Mouse (Mus musculus): ENCODE results near the gene Olfr926. TPM values are rescaled to one million over a fixed set of nuclear protein-coding genes. Genes with fewer than 3 reads are reported as not detected.
"Not testable (repeated sequence)": the region's sequence is repeated elsewhere in the genome, so short reads cannot be mapped to it uniquely, and the experiment has no call there.

Olfr926 gene
- not detected in 2 replicates for total RNA-seq (2014; fragmentation: Nextera tagmentation)
- total RNA-seq (2017), result not detected in 2 replicates

DNA sequence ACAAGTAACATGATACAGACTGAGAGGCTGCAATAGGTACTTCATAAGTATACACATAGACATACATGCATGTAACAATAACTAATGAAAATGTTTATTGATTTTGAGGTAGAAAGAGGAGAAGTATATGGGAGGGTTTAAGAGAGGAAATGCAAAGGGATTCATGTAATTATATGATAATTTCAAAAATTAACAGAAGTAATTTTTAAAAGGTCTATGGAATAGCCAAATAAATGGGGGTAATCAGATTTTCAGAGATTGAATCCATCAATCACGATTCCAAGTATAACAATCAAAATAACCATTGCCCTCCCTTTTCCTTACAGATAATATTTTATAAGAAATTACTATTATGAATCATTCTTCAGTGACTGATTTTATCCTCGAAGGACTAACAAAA lies at the start of gene Olfr926:
Olfr926 (plus strand) TSS at position 301 of the 400 bp plus-strand sequence.
- ATAC-seq (replicated peaks; ENCODE audit: low FRiP score, low TSS enrichment, poor library complexity, severe bottlenecking), result no peak

DNA sequence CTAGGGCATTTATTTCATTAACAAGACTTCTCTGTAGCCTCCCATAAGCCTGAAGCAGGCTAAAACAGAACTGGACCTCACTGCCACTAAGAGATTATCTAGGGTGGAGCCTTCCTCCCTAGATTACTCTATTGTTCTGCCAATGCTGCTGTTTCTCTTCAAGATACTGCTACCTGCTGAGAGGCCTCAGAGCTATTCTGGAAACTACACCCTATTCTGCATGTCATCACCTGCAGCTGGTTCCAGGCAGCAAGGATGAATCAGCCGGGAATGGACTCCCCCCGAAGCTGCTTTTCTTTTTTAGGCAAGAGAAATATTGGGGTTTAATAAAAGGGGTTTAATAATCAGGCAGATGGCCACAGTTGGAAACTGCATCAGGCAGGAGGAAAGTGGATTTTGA lies 43.9 kb upstream of the Olfr926 start:
- ATAC-seq (replicated peaks; ENCODE audit: low FRiP score, low TSS enrichment, poor library complexity, severe bottlenecking), result no peak

DNA sequence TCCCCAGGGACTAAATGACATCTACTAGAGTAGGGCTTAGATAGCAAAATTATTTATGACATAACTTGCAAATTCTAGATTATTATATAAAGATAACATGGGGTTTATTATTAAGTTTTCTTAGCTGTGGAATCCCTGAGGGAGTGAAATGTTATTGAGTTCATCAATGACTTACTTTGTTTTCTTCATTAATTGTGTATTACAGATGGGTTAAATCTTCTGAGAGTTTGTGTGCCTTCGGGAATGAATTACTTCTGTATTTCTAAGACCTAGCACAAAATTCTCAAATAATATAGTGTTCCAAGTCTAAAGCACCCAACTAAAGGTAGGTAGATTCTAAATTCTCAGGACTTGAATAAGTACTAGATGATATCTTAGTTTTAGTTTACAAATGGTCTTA lies 32.8 kb upstream of the Olfr926 start, which contains the start of gene Olfr924:
Olfr924 (plus strand) TSS at position 301 of the 400 bp plus-strand sequence.
- ATAC-seq (replicated peaks; ENCODE audit: low FRiP score, low TSS enrichment, poor library complexity, severe bottlenecking), result no peak

DNA sequence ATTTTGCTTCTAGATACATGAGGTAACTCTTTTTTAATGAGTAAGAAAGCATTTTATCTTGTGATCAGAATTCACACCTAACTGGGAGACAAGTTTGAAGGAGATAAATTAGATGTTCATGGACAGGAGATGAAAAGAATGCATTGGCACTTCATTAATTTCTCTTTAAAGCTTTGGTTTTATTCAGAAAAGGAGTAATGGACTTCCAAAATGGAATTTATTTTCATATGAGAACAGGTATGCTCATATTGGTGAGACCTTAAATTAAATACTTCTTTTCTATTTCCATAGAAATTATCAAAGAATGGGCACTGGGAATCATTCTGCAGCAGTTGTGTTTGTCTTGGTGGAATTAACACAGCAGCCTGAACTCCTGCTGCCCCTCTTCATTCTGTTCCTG lies 22.2 kb upstream of the Olfr926 start, which contains the start of gene Olfr26:
Olfr26 (plus strand) TSS at position 301 of the 400 bp plus-strand sequence.
- no peak for ATAC-seq (replicated peaks; ENCODE audit: low FRiP score, low TSS enrichment, poor library complexity, severe bottlenecking)

DNA sequence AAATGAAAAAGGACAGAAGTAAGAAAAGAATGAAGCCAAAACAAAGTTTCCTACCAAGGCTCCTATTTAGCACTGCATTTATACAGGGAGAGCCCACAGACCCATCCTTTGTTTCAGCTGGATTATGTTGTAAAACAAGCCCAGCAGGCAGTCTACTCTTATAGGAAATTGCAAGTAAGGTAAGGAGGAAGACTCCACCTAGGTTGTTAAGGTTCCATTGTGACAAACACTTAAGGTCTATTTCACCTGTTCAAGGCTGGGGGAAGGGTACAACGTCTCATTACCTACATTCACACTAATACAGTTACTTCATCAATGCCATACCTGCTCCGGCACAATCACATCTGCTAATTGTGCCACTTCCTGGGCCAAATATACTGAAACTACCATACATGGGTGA lies 2.0 kb upstream of the Olfr926 start:
- ATAC-seq (replicated peaks; ENCODE audit: low FRiP score, low TSS enrichment, poor library complexity, severe bottlenecking), result not testable (repeated sequence)

Other genes with a start within 250 kb of the Olfr926 start
- not detected in 2 replicates for gene Olfr916, start 217.3 kb upstream of the Olfr926 start, total RNA-seq (2014; fragmentation: Nextera tagmentation)
- not detected in 2 replicates for gene Olfr916, start 217.3 kb upstream of the Olfr926 start, total RNA-seq (2017)
- gene Olfr917, start 211.3 kb upstream of the Olfr926 start, total RNA-seq (2014; fragmentation: Nextera tagmentation), result not detected in 2 replicates
- gene Olfr917, start 211.3 kb upstream of the Olfr926 start, total RNA-seq (2017), result not detected in 2 replicates
- gene Olfr918, start 202.5 kb upstream of the Olfr926 start, total RNA-seq (2014; fragmentation: Nextera tagmentation), result not detected in 2 replicates
- gene Olfr918, start 202.5 kb upstream of the Olfr926 start, total RNA-seq (2017), result not detected in 2 replicates
- not detected in 2 replicates for gene Olfr919, start 173.5 kb upstream of the Olfr926 start, total RNA-seq (2014; fragmentation: Nextera tagmentation)
- not detected in 2 replicates for gene Olfr919, start 173.5 kb upstream of the Olfr926 start, total RNA-seq (2017)
- 12.3 and 16.2 TPM in 2 replicates for gene Vwa5a, start 158.9 kb upstream of the Olfr926 start, total RNA-seq (2014; fragmentation: Nextera tagmentation)
- 19.6 and 21.5 TPM in 2 replicates for gene Vwa5a, start 158.9 kb upstream of the Olfr926 start, total RNA-seq (2017)
- 0.15 TPM in 1 of 2 replicates, not detected in the other for gene Olfr920, start 124.8 kb upstream of the Olfr926 start, total RNA-seq (2014; fragmentation: Nextera tagmentation)
- 0.19 and 0.33 TPM in 2 replicates for gene Olfr920, start 124.8 kb upstream of the Olfr926 start, total RNA-seq (2017)
- not detected in 2 replicates for gene Olfr921, start 104.1 kb upstream of the Olfr926 start, total RNA-seq (2014; fragmentation: Nextera tagmentation)
- not detected in 2 replicates for gene Olfr921, start 104.1 kb upstream of the Olfr926 start, total RNA-seq (2017)
- gene Olfr922, start 62.5 kb upstream of the Olfr926 start, total RNA-seq (2014; fragmentation: Nextera tagmentation), result not detected in 2 replicates
- not detected in 2 replicates for gene Olfr922, start 62.5 kb upstream of the Olfr926 start, total RNA-seq (2017)
- not detected in 2 replicates for gene Olfr923, start 50.6 kb upstream of the Olfr926 start, total RNA-seq (2014; fragmentation: Nextera tagmentation)
- gene Olfr923, start 50.6 kb upstream of the Olfr926 start, total RNA-seq (2017), result not detected in 2 replicates
- gene Olfr924, start 32.7 kb upstream of the Olfr926 start, total RNA-seq (2014; fragmentation: Nextera tagmentation), result not detected in 2 replicates
- gene Olfr924, start 32.7 kb upstream of the Olfr926 start, total RNA-seq (2017), result not detected in 2 replicates
- gene Olfr26, start 22.1 kb upstream of the Olfr926 start, total RNA-seq (2014; fragmentation: Nextera tagmentation), result not detected in 2 replicates
- gene Olfr26, start 22.1 kb upstream of the Olfr926 start, total RNA-seq (2017), result not detected in 2 replicates
- gene Olfr930, start 52.7 kb downstream of the Olfr926 start, total RNA-seq (2014; fragmentation: Nextera tagmentation), result not detected in 2 replicates
- gene Olfr930, start 52.7 kb downstream of the Olfr926 start, total RNA-seq (2017), result not detected in 2 replicates
- not detected in 2 replicates for gene Olfr933, start 95.2 kb downstream of the Olfr926 start, total RNA-seq (2014; fragmentation: Nextera tagmentation)
- gene Olfr933, start 95.2 kb downstream of the Olfr926 start, total RNA-seq (2017), result not detected in 2 replicates
- not detected in 2 replicates for gene Olfr934, start 111.2 kb downstream of the Olfr926 start, total RNA-seq (2014; fragmentation: Nextera tagmentation)
- gene Olfr934, start 111.2 kb downstream of the Olfr926 start, total RNA-seq (2017), result not detected in 2 replicates
- not detected in 2 replicates for gene Olfr935, start 122.6 kb downstream of the Olfr926 start, total RNA-seq (2014; fragmentation: Nextera tagmentation)
- not detected in 2 replicates for gene Olfr935, start 122.6 kb downstream of the Olfr926 start, total RNA-seq (2017)
- not detected in 2 replicates for gene Olfr146, start 146.3 kb downstream of the Olfr926 start, total RNA-seq (2014; fragmentation: Nextera tagmentation)
- gene Olfr146, start 146.3 kb downstream of the Olfr926 start, total RNA-seq (2017), result not detected in 2 replicates
- gene Olfr937, start 187.8 kb downstream of the Olfr926 start, total RNA-seq (2014; fragmentation: Nextera tagmentation), result not detected in 2 replicates
- gene Olfr937, start 187.8 kb downstream of the Olfr926 start, total RNA-seq (2017), result not detected in 2 replicates
- not detected in 2 replicates for gene Olfr938, start 201.8 kb downstream of the Olfr926 start, total RNA-seq (2014; fragmentation: Nextera tagmentation)
- gene Olfr938, start 201.8 kb downstream of the Olfr926 start, total RNA-seq (2017), result not detected in 2 replicates